Mouse (Mus musculus): ENCODE measurements around the gene Tbc1d17.
A peak's percentile ranks its signal among the peaks of the same experiment; 100 is the strongest.

Gene Tbc1d17

GRCm38 (mm10) chr7:44853065-44853464 is 4.2 kb upstream of the Tbc1d17 start:
- no peak for DNase-seq (ENCODE audit: extremely low read depth, low read depth)

GRCm38 (mm10) chr7:44852259-44853027 is 3.6 kb upstream of the Tbc1d17 start:
- no peak for DNase-seq (ENCODE audit: extremely low read depth, low read depth)

GRCm38 (mm10) chr7:44851625-44852234 is 2.9 kb upstream of the Tbc1d17 start:
- no peak for DNase-seq (ENCODE audit: extremely low read depth, low read depth)

GRCm38 (mm10) chr7:44850789-44851624 is 2.1 kb upstream of the Tbc1d17 start:
- DNase-seq (ENCODE audit: extremely low read depth, low read depth), result no peak

GRCm38 (mm10) chr7:44850146-44850545 is 1.3 kb upstream of the Tbc1d17 start:
- no peak for DNase-seq (ENCODE audit: extremely low read depth, low read depth)

GRCm38 (mm10) chr7:44849416-44850111 is 685 bp upstream of the Tbc1d17 start:
- peak; percentile 90 for DNase-seq (ENCODE audit: extremely low read depth, low read depth)

GRCm38 (mm10) chr7:44847772-44848171 is 1.1 kb downstream of the Tbc1d17 start:
- DNase-seq (ENCODE audit: extremely low read depth, low read depth), result no peak

GRCm38 (mm10) chr7:44846804-44847203 is 2.1 kb downstream of the Tbc1d17 start:
- no peak for DNase-seq (ENCODE audit: extremely low read depth, low read depth)

GRCm38 (mm10) chr7:44845006-44845405 is 3.9 kb downstream of the Tbc1d17 start:
- no peak for DNase-seq (ENCODE audit: extremely low read depth, low read depth)

GRCm38 (mm10) chr7:44841825-44842463 is 6.9 kb downstream of the Tbc1d17 start:
- DNase-seq (ENCODE audit: extremely low read depth, low read depth), result no peak

- DNase-seq (ENCODE audit: extremely low read depth, low read depth), result no peak
Measured at GRCm38 (mm10) chr7:44840426-44840825, 8.5 kb downstream of the Tbc1d17 start.

- DNase-seq (ENCODE audit: extremely low read depth, low read depth), result no peak
Measured at GRCm38 (mm10) chr7:44839491-44840191, 9.2 kb downstream of the Tbc1d17 start.

GRCm38 (mm10) chr7:44839171-44839490 is 9.7 kb downstream of the Tbc1d17 start:
- DNase-seq (ENCODE audit: extremely low read depth, low read depth), result no peak

- DNase-seq (ENCODE audit: extremely low read depth, low read depth), result no peak
Measured at GRCm38 (mm10) chr7:44838073-44838472, 10.8 kb downstream of the Tbc1d17 start.

GRCm38 (mm10) chr7:44836423-44837053 is 12.3 kb downstream of the Tbc1d17 start:
- DNase-seq (ENCODE audit: extremely low read depth, low read depth), result no peak

- no peak for DNase-seq (ENCODE audit: extremely low read depth, low read depth)
Measured at GRCm38 (mm10) chr7:44836016-44836404, 12.9 kb downstream of the Tbc1d17 start.

GRCm38 (mm10) chr7:44835373-44836015 is 13.4 kb downstream of the Tbc1d17 start:
- no peak for DNase-seq (ENCODE audit: extremely low read depth, low read depth)

- no peak for DNase-seq (ENCODE audit: extremely low read depth, low read depth)
Measured at GRCm38 (mm10) chr7:44832763-44833162, 16.1 kb downstream of the Tbc1d17 start.

GRCm38 (mm10) chr7:44828706-44829105 is 20.2 kb downstream of the Tbc1d17 start:
- DNase-seq (ENCODE audit: extremely low read depth, low read depth), result no peak

GRCm38 (mm10) chr7:44826771-44827170 is 22.1 kb downstream of the Tbc1d17 start:
- no peak for DNase-seq (ENCODE audit: extremely low read depth, low read depth)

Measured in MEL-GATA-1-ER (cell line).